Mouse (Mus musculus): Measurements from ENCODE around the gene Sbk2.

DNA sequence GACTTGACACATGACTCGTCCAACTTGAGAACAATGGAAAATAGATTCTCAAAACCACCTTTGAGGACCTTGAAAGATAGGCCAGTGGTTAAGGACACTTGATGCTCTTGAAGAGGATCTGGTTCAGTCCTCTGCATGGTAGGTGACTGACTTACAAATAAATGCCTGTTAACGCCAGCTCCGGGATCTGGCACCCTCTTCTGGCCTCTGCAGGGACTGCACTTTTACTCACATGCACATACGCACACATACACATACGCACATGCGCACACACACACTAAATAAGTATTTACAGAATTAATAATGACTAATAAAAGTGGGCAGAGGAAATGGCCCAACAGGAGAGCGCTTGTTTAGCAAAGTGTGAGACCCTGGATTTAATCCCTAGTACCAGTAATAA is 12.6 kb upstream of the Sbk2 start:
- TF ChIP-seq CTCF (IDR thresholded peaks at IDR 0.05; ENCODE audit: control insufficient read depth, insufficient read depth, insufficient replicate concordance, low read depth, low read length), result no peak; the same call in 1 of the 2 replicates
- TF ChIP-seq POLR2A (IDR thresholded peaks at IDR 0.05; ENCODE audit: control insufficient read depth, low read depth, low read length), result no peak
